14 mouse cellular contexts compared by ENCODE assay signal in the genomic region with DNA sequence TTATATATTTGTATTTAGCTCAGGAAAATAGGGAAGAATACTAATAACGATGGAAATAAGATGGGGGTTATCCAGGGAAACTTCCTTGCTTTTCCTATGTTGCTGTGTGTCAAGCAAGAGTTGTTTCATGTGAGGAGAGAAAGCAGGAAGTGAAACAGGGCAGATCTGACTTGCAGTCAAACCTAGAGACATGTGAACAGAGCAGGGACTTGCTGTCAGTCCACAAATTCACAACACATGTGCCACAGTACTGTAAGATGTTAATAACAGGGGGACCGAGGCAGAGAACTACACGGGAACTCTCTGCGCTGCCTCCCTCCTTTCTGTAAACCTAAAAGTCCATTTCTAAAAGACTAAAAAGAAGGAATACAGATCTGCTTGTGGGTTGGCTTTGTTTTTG.
DNase-seq lines count a peak whose midpoint lies in the region; ATAC-seq lines count a peak whose summit lies in the region.
"Had no signal": no experiment of that assay in that cellular context is flagged by ENCODE, and none has a peak within 500 bp of the region (broad histone marks: within the 10 kb centered on the region; RNA-seq: fewer than 3 reads in every experiment).

No protein-coding gene starts in this region.

- H3K9me3 ChIP-seq in heart, embryonic 12.5 days (replicated peaks), result no peaks in the 10 kb centered on the region
- no peaks in the 10 kb centered on the region for H3K9me3 ChIP-seq in midbrain, embryonic 12.5 days
- H3K9me3 ChIP-seq in midbrain, embryonic 11.5 days (ENCODE audit: control insufficient read depth, low read length), result no peaks in the 10 kb centered on the region
- no peaks in the 10 kb centered on the region for H3K9me3 ChIP-seq in embryonic facial prominence, embryonic 15.5 days (replicated peaks)
- H3K9me3 ChIP-seq: forebrain, embryonic 15.5 days; midbrain, embryonic 13.5 days had no signal

- no peaks in the 10 kb centered on the region for H3K27me3 ChIP-seq in heart, embryonic 12.5 days (replicated peaks)
- H3K27me3 ChIP-seq in midbrain, embryonic 12.5 days, result no peaks in the 10 kb centered on the region
- H3K27me3 ChIP-seq in midbrain, embryonic 11.5 days (ENCODE audit: control insufficient read depth, insufficient read depth, low read length), result no peaks in the 10 kb centered on the region
- H3K27me3 ChIP-seq in embryonic facial prominence, embryonic 15.5 days, result no peaks in the 10 kb centered on the region
- no peaks in the 10 kb centered on the region for H3K27me3 ChIP-seq in splenic B cell, adult 2 months (ENCODE audit: control insufficient read depth, insufficient read depth, low read length, poor library complexity, severe bottlenecking)
- H3K27me3 ChIP-seq: forebrain, embryonic 15.5 days; midbrain, embryonic 13.5 days had no signal

- H3K9ac ChIP-seq in heart, embryonic 12.5 days, result no peak overlapping the region
- no peak overlapping the region for H3K9ac ChIP-seq in midbrain, embryonic 12.5 days (replicated peaks)
- H3K9ac ChIP-seq in midbrain, embryonic 11.5 days (ENCODE audit: low read length), result no peak overlapping the region
- H3K9ac ChIP-seq in embryonic facial prominence, embryonic 15.5 days, result no peak overlapping the region
- H3K9ac ChIP-seq: forebrain, embryonic 15.5 days; lung, embryonic 14.5 days; midbrain, embryonic 13.5 days had no signal

- DNase-seq in heart, postnatal 36 days, result no peak
- no peak for DNase-seq in midbrain, embryonic 11.5 days (ENCODE audit: low spot score, missing footprints)
- DNase-seq in splenic B cell, adult 2 months (ENCODE audit: low read depth, low spot score), result peak; percentile 60
- DNase-seq in urinary bladder, postnatal 4 days (ENCODE audit: low spot score in 2 of 2), result no peak
- no peak for DNase-seq in testis, postnatal 14 days (ENCODE audit: low spot score)
- DNase-seq: adrenal gland, adult 8-10 months; kidney, adult 18-20 months; lung, embryonic 14.5 days; thymus, postnatal 36 days had no signal

- intact Hi-C loops in heart, postnatal 36 days (cut with DNase I), result no loop called here

- WGBS in heart, embryonic 12.5 days, result 77% methylated on average over 4 of the region's 4 CpGs
- WGBS in midbrain, embryonic 12.5 days, result 73% methylated on average over 4 of the region's 4 CpGs
- 82% methylated on average over 4 of the region's 4 CpGs for WGBS in midbrain, embryonic 11.5 days
- 39% methylated on average over 4 of the region's 4 CpGs for WGBS in embryonic facial prominence, embryonic 15.5 days

- H3K4me2 ChIP-seq in heart, embryonic 12.5 days, result no peak overlapping the region
- no peak overlapping the region for H3K4me2 ChIP-seq in midbrain, embryonic 12.5 days (replicated peaks)
- H3K4me2 ChIP-seq in midbrain, embryonic 11.5 days, result no peak overlapping the region
- no peak overlapping the region for H3K4me2 ChIP-seq in embryonic facial prominence, embryonic 15.5 days (replicated peaks)
- H3K4me2 ChIP-seq: forebrain, embryonic 15.5 days; lung, embryonic 14.5 days; midbrain, embryonic 13.5 days had no signal

- ATAC-seq in heart, embryonic 12.5 days (ENCODE audit: insufficient number of reproducible peaks, low FRiP score), result no peak
- ATAC-seq in midbrain, embryonic 12.5 days (ENCODE audit: low FRiP score, low read depth), result no peak
- ATAC-seq in midbrain, embryonic 11.5 days (ENCODE audit: low FRiP score), result no peak
- no peak for ATAC-seq in embryonic facial prominence, embryonic 15.5 days (ENCODE audit: insufficient number of reproducible peaks, low FRiP score, low TSS enrichment, low read depth)
- ATAC-seq: forebrain, embryonic 15.5 days; midbrain, embryonic 13.5 days had no signal

- H3K4me3 ChIP-seq in heart, embryonic 12.5 days, result no peak overlapping the region
- H3K4me3 ChIP-seq in midbrain, embryonic 12.5 days, result no peak overlapping the region
- no peak overlapping the region for H3K4me3 ChIP-seq in midbrain, embryonic 11.5 days (ENCODE audit: low read depth, low read length)
- H3K4me3 ChIP-seq in embryonic facial prominence, embryonic 15.5 days (replicated peaks), result no peak overlapping the region
- H3K4me3 ChIP-seq: forebrain, embryonic 15.5 days; midbrain, embryonic 13.5 days had no signal

- peak overlapping the region; percentile 57; the same call in 1 of the 2 replicates for H3K27ac ChIP-seq in heart, embryonic 12.5 days (ENCODE audit: poor library complexity, severe bottlenecking)
- H3K27ac ChIP-seq in midbrain, embryonic 12.5 days (replicated peaks), result peak overlapping the region; percentile 60
- H3K27ac ChIP-seq in midbrain, embryonic 11.5 days (ENCODE audit: low read depth, low read length), result no peak overlapping the region
- peak overlapping the region; percentile 78 for H3K27ac ChIP-seq in embryonic facial prominence, embryonic 15.5 days (replicated peaks)
- H3K27ac ChIP-seq: forebrain, embryonic 15.5 days had no signal

- no peaks in the 10 kb centered on the region for H3K36me3 ChIP-seq in heart, embryonic 12.5 days
- no peaks in the 10 kb centered on the region for H3K36me3 ChIP-seq in midbrain, embryonic 12.5 days
- H3K36me3 ChIP-seq in midbrain, embryonic 11.5 days (ENCODE audit: control insufficient read depth, insufficient read depth, low read length), result no peaks in the 10 kb centered on the region
- H3K36me3 ChIP-seq in embryonic facial prominence, embryonic 15.5 days, result no peaks in the 10 kb centered on the region
- no peaks in the 10 kb centered on the region for H3K36me3 ChIP-seq in splenic B cell, adult 2 months (ENCODE audit: control insufficient read depth, insufficient read depth, low read length, poor library complexity, severe bottlenecking)
- H3K36me3 ChIP-seq: forebrain, embryonic 15.5 days; midbrain, embryonic 13.5 days had no signal

- H3K4me1 ChIP-seq in heart, embryonic 12.5 days (replicated peaks), result peaks cover 42% of the 10 kb centered on the region
- H3K4me1 ChIP-seq in midbrain, embryonic 12.5 days, result peaks cover 23% of the 10 kb centered on the region
- 0 out of 2 replicates have a peak, but pooled peaks cover 7% of the 10 kb centered on the region for H3K4me1 ChIP-seq in midbrain, embryonic 11.5 days (ENCODE audit: control insufficient read depth, insufficient read depth, low read length)
- peaks cover 48% of the 10 kb centered on the region for H3K4me1 ChIP-seq in embryonic facial prominence, embryonic 15.5 days
